Mouse (Mus musculus) megakaryocyte, embryonic 14.5 days (primary cell): ENCODE data around the gene Rpain.

Source experiments
- FLI1 ChIP-seq: IDR thresholded peaks from 2 replicates; pipeline ENCODE4 v1.6.1; 2012; ENCODE audit warnings: low read length, inconsistent platforms, mixed read lengths
- GATA1 ChIP-seq: IDR thresholded peaks from 3 replicates; pipeline ENCODE4 v1.6.1; 2012; ENCODE audit warnings: mixed read lengths, low read length, inconsistent platforms, borderline replicate concordance

- TF ChIP-seq GATA1 (no peak), FLI1 (peak; percentile 61; the same call in 1 of the 2 replicates)
Observed at GRCm38 (mm10) chr11:71019201-71020068, 49.4 kb downstream of the Rpain start, which contains the start of the genes Mis12 and Derl2.
